Mouse (Mus musculus) lung, adult 18-20 months (tissue): ENCODE measurements around the gene Cbx5.

Experiments
- DNase-seq, 2 experiments: peaks; one replicate each; pipeline ENCODE4 v3.0.0; 2022; ENCODE audit warnings: mixed read lengths in 2 of 2

Gene Cbx5

DNA sequence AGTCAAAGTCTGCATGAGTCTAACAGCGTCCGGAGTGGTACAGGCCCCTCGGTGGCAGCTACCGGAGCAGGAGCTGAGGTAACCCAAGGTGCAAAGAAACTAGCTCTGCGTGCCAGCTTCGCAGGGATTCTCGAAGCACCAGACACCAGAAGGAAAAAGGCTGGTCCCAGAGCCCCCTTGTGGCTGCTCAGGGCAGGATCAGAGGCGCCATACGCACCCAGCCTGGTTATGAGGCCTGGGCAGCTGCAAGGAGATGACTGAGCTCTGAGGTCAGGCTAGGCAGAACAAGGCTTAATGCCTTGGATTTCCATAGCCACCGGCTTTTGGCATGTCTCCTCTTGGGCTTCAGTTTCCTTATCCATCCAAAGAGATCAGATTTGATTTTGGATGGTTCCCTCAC is 67.1 kb downstream of the Cbx5 start:
- DNase-seq = peak; percentile 46

DNA sequence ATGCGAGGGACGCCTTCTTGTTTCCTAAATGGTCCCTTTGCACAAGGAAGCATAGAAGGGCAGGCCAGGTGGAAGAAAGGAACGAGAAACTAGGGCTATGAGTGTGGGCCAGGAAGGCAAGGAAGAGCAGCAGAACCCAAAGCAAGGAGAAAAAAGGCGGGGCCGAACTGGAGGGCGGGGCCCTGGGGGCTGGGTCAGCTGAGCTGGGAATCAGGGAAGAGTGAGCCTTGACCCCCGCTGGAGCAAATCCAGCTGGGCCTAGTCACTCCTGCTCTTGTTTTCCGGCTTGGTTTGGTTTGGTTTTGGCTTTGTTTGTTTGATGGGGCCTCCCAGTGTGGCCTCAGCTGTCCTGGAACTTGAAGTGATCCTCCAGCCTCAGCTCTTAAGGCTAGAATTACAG is 68.3 kb downstream of the Cbx5 start:
- peak in 1 of 2 experiments; percentile 40 for DNase-seq

DNA sequence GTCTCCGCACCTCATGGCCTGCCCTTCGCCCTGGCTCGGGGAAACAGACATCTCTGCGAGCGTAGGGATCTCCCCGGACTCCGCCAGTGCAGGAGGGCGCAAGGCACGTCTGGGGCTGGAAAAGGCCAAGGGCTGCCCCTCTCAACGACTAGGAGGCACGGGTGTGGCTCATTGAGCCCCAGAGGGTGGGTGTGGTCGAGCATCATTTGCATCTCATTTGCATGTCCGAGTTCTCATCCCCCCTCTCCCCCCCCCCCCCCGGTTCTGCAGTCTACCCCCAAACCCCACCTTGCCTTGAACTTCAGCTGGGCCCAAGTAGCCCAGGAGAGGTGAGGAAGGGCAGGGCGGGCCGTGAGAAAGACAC is 69.3 kb downstream of the Cbx5 start:
- DNase-seq = no peak

DNA sequence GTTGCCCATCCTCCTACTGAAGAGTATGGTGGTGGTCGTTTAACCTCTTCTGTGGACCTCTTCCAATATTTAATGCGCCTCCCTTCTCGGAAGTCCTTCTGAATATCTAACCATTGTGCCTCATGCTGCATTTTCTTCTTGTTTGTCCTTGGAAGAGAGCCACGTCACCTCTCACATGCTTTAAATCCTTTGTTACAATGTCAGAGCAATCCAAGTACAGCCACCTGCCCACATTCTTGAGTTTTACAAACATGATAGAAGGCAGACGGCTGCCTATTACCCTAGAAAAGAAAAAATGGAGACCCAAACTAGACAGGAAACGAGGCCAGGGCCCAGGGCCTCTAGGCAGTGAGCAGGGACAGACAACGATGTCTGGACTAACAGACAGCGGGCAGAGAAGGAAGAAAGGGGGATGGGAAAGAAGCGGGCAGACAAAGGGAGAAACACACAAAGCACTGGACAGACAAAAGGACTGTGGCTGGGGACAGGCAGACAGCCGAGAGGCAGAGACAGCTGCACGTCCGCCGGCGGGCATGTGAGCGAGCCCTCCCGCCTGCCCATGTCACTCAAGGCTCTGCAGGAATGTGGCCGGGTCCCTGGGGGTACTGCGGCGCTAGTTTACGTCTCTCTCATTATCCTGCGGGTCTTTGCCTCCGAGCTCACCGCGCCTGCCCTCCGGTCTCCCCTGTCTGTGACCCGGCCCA is 69.9 kb downstream of the Cbx5 start:
- DNase-seq = no peak

DNA sequence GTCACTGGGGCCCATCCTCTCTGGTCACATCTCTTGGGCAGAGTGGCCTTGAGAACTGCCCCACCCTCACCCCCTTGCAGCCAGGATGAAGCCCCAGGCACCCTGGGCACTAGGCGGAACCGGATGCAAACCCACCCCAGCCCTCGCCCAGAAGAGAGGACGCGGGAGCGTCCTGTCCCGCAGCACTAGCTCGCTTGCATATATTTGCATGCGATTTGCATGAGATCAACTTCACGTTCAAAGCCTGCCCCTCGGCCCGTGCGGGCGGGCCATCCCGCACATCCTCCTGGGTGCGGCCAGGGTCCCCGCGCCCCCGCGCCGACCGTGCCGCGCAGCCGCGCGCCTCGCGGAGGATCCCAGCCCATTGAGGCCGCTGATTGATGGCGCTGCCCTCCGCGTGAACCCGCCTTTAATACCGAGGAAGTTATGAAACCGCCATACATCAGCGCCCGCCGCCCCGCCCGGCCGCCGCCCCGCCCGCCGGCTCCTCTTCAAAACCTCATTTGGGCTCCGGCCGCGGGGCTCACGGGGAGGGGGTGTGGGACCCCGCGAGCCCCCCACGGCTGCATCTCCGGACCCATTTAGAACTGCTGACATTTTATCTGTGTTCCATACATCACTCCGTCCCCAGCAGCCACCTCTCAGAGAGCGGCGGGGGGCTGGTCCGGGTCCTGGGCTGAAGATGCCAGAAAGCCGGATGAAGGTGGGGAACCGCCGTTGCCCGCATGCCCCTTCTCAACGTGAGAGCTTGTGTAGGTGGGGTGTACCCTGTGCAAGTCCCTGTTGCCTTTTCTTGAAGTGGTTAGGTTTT is 70.6 kb downstream of the Cbx5 start:
- DNase-seq = peak; percentile 54 to 55

DNA sequence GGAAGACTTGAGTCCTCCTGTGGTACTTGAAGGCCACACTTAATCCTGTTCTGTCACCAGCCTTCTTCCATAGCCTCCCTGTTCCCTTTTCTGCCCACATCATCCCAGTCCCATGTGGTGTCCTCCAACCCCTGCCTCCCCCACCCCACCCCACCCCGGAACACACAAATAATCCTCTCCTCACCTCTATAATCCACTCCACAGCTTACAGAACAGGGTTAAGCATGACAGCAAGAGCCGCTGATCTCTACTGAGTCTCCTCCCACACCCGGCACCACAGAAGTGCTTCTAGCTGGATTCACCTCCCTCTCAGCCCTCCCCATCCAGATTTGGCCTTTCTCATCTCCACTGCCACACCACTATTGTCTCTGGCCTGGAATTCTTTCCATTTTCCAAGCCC is 71.8 kb downstream of the Cbx5 start:
- no peak for DNase-seq

DNA sequence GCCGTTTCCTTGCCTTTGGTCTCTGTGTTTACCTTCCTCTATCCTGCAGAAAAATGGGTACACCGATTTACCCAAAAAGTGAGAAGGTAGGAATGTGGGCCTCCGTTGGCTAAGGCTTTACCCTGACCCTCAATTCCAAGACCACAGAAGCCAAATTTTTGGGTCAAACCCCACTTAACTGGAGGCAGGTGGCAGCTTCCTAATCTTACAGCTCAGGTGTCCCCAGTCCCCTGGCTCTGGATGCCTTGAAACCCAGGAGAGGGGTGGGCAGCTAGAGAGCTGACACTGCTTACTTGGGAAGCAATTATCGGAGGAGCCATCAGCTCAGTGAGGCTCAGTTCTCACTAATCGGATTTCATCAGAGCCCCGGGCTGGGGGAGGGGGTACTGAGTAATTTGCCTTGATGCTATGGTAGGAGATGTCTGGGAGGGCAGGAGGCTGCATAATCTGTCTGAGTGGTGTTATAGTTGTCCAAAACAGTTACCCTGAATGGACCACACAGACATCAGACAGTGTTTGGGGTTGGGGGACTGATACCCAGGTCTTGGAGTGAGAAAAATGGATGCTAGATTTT is 72.5 kb downstream of the Cbx5 start, which contains the start of gene Smug1:
TSS of gene Smug1 (minus strand) at position 51 of the 574 bp plus-strand sequence.
- DNase-seq = no peak

DNA sequence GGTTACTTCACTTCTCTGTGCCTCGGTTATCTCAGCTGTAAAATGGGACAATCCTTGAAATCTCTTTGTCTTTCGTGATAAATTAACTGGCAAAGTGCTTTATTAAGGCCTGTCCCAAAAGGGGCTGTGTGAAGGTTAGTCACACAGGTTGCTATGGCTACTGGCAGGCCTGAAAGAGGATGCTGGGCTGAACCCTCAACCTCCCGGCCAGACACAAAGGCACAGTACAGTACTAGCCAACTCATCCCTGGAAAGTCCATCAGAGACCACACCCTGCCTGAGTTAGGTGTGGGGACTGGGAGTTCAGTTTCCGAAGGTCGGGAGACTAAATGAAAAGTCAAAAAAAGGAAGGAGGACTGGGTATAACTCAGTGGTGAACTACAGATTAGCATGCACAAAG is 73.7 kb downstream of the Cbx5 start:
- no peak for DNase-seq

DNA sequence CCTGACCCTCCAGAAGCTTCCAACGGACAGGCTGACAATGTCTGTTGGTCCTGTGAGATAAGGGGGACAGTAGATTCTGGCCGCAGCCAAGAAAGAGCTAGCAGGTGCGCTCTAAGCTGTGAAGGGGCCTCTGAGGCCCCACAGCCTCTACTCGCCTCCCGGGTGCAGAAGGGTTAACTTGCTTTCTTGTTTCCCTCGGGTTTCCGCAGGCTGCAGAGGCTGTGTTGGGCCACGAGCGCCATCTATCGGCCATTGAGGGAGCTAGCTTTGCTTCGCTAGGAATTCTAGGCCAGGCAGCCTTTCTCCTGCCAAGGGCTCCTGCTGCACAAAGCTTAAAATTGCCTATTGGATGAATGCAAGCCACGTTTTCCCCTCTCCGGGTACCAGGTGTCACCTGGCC is 74.2 kb downstream of the Cbx5 start:
- DNase-seq = peak; percentile 80 to 84

DNA sequence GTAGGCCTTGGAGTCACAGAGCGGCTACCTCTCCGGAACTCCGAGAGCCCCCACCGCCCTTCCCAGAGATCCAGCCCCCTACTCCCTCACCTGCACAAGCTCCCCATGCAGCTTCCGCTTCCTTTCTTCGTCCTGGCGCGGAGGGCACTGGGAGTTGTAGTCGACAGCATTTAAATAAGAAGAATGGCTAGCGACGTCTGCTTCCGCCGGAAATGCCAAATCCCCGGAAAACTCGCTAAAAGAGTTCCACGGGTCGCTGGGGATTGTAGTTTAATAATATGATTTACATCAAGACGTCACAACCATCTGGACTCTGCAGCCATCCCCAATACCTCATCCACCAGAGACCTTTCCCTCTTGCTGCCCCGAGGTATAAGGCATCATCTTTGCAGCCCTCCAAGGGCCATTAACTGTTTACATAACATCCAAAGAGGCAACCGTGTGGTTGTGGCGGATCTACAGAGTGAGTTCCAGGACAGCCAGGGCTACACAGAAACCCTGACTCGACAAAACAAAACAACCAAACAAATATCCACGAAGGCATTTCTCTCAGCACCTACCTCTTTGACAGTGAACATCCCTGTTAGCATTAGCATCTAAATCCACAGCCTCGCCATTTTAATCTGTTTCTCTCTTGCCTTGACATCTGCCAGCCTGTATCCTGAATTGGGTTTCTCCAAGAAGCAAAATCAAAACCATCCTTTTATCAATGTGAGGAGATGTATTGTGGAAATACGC is 76.3 kb downstream of the Cbx5 start:
- DNase-seq = peak; percentile 91 to 95

DNA sequence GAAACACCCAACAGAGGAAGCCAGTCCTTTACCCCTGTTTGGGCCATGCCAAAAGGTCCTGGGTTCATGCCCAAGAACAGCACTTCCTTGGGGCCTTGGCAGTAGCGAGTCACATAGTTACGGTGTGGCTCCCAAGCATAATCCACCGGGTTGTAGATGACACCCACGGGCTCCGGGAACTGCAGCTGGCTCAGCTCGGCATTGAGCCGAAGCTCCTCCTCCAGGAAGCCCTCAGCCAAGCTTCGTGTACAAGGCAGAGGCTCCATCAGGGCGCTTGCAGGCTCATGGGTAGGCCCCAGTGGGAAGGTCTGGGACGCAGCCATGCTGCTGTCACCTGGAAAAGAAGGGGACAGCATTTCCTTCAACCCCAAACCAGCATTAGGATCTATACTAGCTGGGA is 82.0 kb downstream of the Cbx5 start:
- DNase-seq = no peak

DNA sequence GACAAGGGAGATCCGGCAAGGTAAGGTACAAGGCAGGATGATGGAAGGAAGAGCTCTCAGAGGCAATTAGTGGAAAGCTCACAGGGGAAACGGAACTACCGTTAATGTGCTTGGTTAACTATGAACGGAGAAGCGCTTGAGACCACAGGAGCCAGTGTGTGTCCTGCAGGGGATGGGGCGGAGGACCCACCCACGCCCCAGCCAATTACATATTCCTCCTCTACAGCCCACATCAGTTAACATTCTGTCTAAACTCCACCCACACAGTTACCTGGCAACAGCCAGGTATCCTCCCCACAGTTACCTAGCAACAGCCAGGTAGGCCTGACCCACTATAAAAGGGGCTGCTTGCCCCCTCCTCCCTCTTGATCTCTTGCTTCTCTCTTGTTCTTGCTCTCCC is 82.7 kb downstream of the Cbx5 start:
- no peak for DNase-seq

DNA sequence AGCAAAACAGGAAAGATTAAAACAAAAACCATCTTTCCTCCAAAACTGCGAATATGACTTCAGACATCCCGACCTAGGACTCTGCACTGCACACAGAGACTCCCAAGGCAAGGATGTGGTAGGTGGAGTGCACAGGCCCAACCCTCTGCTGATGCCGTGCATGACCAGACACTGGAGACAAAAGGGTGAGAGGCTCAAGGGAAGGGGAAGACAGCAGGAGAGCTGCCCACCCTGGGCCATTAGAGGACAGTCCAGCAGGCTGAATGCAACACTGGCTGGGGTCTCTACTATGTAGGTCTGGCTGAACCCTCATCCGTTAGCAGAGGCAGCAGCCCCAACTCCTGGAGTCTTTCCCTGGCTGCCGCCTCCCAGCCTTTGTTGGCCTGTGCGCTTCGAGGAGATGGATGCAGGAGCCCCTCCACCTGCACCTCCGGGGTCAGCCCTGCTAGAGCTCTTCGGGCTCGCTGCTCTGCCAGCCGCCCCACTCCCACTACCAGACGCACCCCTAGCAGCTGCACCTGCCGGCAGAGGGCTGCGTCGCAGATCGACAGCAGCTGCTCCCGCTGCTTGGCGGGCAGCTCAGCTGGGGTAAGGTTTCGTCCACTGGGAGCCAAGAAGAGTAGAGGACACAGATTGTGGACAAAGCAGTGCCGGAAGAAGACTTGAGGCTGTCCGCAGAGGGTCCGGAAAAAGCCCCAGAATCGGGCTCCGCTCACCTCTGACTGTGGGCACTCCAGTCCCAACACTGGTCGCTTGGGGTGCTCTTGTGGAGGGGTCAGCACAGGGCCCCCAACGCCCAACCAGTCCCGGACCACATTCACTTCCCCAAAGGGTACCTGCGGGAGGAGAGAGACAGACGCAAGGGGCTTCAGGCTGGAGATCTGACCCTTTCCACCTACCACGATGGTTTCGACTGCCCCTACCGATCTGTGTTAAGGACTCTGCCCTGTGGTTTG is 84.0 kb downstream of the Cbx5 start:
- no peak for DNase-seq

DNA sequence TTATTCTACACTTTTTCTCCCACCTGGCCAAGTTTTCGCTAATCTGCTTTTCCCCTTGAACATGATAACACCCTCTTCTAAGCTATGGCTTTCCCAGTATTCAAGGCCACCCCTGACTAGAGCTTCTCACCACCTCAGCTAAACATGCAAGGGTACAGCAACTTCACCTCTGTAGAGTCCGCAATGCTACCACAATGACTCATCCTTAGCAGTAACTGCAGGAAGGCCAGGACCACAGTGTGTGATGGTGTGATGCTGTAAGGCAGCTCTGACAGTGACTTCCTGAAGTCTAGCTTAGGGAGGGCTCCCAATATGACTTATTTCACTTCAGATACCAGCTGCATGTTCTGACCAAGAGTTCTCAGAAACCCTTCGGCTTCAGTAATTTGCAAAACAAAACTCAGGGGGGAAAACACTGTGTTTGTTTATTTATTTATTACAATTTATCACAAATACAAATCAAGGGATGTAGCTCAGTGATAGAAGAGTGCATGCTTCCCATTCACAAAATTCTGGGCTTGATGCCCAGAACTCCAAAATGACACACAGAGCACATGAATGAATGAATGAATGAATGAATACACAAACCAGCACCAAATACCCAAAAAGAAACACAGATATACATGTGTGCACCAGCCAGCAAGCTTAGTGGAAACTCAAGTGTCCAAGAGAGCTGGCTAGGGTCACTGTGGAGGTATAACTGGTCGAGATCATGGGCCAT is 86.6 kb downstream of the Cbx5 start:
- DNase-seq = no peak

DNA sequence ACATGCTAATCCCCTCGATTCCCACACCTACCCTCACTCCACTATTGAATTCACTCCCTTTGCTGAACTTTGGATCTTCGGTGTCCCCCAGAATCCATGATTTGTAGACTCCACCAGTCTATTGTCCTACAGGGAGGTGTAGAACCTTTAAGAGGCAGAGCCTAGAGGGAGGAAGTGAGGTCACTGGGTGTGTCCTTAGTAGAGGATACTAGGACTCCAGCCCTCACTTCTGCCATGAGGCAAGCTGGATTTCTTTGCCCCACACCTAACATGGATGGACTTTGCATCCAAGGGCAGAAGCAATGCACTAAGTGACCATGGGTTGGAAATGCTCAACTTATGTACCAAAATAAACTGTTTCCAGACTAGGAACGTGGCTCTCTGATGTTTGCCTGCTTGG is 87.2 kb downstream of the Cbx5 start:
- DNase-seq = no peak

DNA sequence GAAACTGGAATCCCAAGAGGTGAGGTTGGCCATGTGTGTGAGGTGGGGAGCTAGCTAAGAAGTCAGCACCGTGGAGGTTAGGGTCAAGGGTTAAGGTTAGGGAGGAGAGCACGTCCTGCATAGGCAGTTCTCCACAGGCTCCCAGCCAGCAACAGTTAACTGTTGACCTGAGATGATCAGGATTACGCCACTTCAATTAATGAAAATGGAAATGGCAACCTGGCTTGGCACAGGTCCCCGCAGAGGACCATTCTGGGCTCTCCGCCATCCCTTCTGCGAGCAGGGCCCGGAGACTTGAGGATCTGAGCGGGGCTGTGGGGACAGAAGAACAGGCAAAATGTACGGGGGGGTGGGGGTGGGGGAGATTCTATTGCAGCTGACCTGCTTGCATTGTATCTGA is 91.8 kb downstream of the Cbx5 start:
- DNase-seq = no peak

DNA sequence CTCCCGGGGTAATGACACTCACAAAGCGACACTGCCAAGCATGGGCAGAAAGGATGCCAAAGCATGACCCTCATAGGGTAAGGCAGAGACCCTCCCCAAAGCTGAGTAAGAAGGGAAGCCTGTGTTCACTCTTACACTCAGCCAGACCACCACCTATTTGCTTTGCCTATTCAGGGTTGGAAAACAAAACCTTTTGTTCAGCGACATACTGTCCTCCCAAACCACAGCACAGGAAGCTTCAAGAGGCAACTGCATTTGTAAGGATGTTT is 92.3 kb downstream of the Cbx5 start:
- no peak for DNase-seq

DNA sequence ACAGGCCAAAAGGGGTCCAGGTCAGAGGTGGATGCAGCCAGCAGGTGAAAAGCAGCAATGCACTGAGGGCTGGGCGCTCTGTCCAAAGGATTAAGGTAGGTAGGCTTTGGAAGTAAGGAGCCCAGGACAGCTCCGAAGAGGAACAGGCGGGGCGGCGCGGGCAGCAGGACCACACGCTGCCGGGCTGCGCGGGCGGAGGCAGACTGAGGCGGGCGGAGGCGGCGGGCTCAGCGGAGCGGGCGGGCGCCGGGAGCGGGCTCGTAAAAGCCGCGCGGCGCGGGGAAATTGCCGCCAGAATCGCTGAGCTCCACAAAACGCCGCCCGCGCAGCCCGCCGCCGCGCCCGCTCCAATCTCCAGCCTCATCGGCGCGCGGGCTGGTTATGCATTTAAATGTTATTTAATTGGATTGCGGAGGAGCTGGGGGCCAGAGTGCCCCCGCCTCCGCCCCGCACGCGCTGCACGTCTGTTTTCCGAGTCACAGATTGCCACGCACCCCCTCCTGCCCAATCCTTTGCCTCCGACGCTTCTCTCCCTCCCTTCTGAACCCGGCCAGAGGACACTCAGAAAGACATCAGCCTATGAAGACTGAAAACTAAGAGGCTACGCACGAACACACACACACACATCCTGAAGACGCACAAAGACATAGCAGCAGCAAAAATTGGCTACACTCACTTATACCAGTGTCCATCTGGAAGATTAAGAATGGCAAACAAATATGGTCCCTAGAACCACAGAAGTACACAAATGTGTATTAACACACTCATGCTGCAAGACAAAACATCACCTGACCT is 92.8 kb downstream of the Cbx5 start:
- DNase-seq = no peak

DNA sequence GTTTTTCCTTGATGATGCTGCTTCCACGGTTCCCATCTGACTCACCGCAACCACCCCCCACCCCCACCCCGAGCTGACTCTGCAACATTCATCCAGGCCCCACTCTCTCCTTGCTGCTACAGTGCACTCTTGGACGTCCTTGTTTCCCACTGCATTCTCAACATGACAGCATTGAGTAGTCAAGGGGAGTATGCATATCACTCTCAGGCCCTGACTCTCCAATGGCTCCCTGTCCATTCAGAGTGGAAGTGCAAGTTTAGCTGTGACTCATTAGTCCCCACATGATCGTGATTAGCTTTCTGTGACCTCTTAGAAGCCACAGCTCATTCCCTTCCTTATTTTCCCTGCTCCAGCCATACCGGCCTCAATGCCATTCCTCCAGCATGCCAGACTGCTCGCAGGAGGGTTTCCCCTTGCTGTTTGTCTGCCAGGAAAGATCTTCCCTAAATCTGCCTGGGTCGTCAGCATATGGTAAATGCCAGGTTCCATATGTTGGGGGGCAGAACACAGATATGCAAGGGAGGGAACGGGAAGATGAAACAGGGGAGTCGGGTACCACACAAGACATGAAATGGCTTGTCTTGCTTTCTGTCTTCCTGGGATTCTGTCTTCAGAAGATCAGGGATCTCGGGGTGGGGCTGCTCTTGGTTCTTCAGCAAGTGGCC is 93.8 kb downstream of the Cbx5 start:
- DNase-seq = no peak

DNA sequence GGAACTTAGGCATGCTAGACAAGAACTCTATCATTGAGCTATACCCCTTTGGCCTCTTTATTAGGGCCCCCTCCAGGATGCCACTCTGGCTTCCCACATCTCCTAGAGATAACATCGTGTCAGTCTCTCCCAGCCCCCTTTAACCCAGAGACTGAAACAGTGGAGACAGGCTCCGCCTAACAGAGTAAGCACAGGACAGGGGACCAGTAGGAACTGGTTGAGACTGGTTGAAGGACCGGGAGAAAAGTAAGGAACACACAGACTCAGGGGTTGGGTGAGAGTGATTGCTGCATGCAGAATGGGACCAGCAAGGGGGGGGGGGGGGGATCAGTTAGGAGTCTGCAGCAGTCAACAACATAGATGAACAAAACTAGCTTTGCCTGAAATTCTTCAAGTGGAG is 95.4 kb downstream of the Cbx5 start:
- DNase-seq = no peak
